In genomic region chr11:82959613-82960012, GRCm38 (mm10) we compare ENCODE assay signal across 8 mouse cellular contexts. TPM values are rescaled to one million over a fixed set of nuclear protein-coding genes. Genes with fewer than 3 reads are reported as not detected.
DNase-seq lines count a peak whose midpoint lies in the region; ATAC-seq and TF ChIP-seq lines count a peak whose summit lies in the region.

No protein-coding gene starts in this region.

- H3K4me3 ChIP-seq in CH12.LX (replicated peaks in 1 of 3; ENCODE audit: low read depth in 2 of 3, low read length in 2 of 3, poor library complexity in 1 of 3): no peak overlapping the region
- no peak overlapping the region for H3K4me3 ChIP-seq in embryonic facial prominence, embryonic 14.5 days (ENCODE audit: low read depth, low read length)
- H3K4me3 ChIP-seq in lung, adult 2 months (replicated peaks; ENCODE audit: extremely low read depth, low read depth, low read length): no peak overlapping the region
- H3K4me3 ChIP-seq in forebrain, embryonic 10.5 days: no peak overlapping the region

- peak; percentile 78 to 83; a peak in 3 of 4 replicates for TF ChIP-seq CTCF in CH12.LX (conservative IDR thresholded peaks at IDR 0.05 in 1 of 2, IDR thresholded peaks at IDR 0.05 in 1 of 2; ENCODE audit: low read depth in 2 of 2, low read length in 2 of 2)
- TF ChIP-seq CTCF in lung, adult 2 months (IDR thresholded peaks at IDR 0.05; ENCODE audit: insufficient read depth, low read length): peak; percentile 30; the same call in 1 of the 2 replicates

- in situ Hi-C loops in CH12.LX (cut with MboI; ENCODE audit: low pct_ligation_motif_present, low pct_unique_long_range_greater_than_20kb, low sequenced_read_pairs): no loop called here

- peak; percentile 67 for TF ChIP-seq RAD21 in CH12.LX (IDR thresholded peaks at IDR 0.05; ENCODE audit: low read depth, low read length)

- no peak for TF ChIP-seq EP300 in CH12.LX (IDR thresholded peaks at IDR 0.05; ENCODE audit: low read length)

- no peak overlapping the region for H3K4me2 ChIP-seq in CH12.LX (ENCODE audit: insufficient read depth, low read depth, poor library complexity, severe bottlenecking)
- H3K4me2 ChIP-seq in embryonic facial prominence, embryonic 14.5 days (ENCODE audit: low read depth, low read length): no peak overlapping the region

- no peaks in the 10 kb centered on the region for H3K36me3 ChIP-seq in CH12.LX (replicated peaks in 1 of 2; ENCODE audit: control insufficient read depth in 1 of 2, insufficient read depth in 1 of 2, low read length in 1 of 2)
- no peaks in the 10 kb centered on the region for H3K36me3 ChIP-seq in embryonic facial prominence, embryonic 14.5 days (ENCODE audit: control insufficient read depth, insufficient read depth, low read length)
- H3K36me3 ChIP-seq in forebrain, embryonic 10.5 days (replicated peaks): no peaks in the 10 kb centered on the region

- H3K27ac ChIP-seq in CH12.LX (ENCODE audit: insufficient read depth, low read depth): no peak overlapping the region
- no peak overlapping the region for H3K27ac ChIP-seq in embryonic facial prominence, embryonic 14.5 days (replicated peaks; ENCODE audit: low read depth, low read length)
- H3K27ac ChIP-seq in forebrain, embryonic 10.5 days: no peak overlapping the region

- no peaks in the 10 kb centered on the region for H3K9me3 ChIP-seq in CH12.LX (replicated peaks; ENCODE audit: low read length)
- no peaks in the 10 kb centered on the region for H3K9me3 ChIP-seq in embryonic facial prominence, embryonic 14.5 days (ENCODE audit: control insufficient read depth, low read length)
- H3K9me3 ChIP-seq in forebrain, embryonic 10.5 days: no peaks in the 10 kb centered on the region

- no peaks in the 10 kb centered on the region for H3K79me2 ChIP-seq in CH12.LX (replicated peaks; ENCODE audit: control insufficient read depth, extremely low read depth, insufficient read depth, poor library complexity, severe bottlenecking)

- peaks cover 9 to 22% of the 10 kb centered on the region in 2 experiments for H3K4me1 ChIP-seq in CH12.LX (ENCODE audit: control insufficient read depth in 1 of 2, insufficient read depth in 2 of 2)
- no peaks in the 10 kb centered on the region for H3K4me1 ChIP-seq in embryonic facial prominence, embryonic 14.5 days (ENCODE audit: control insufficient read depth, insufficient read depth, low read length)
- peaks cover 3% of the 10 kb centered on the region; the same call in 1 of the 2 replicates for H3K4me1 ChIP-seq in lung, adult 2 months (ENCODE audit: control insufficient read depth, insufficient read depth, low read length)
- H3K4me1 ChIP-seq in forebrain, embryonic 10.5 days: no peaks in the 10 kb centered on the region

- peaks cover 12% of the 10 kb centered on the region for H3K27me3 ChIP-seq in CH12.LX (replicated peaks)
- no peaks in the 10 kb centered on the region; the same call in none of the 2 replicates for H3K27me3 ChIP-seq in embryonic facial prominence, embryonic 14.5 days (replicated peaks; ENCODE audit: control insufficient read depth, insufficient read depth, low read length)
- peaks cover 3% of the 10 kb centered on the region; the same call in 1 of the 2 replicates for H3K27me3 ChIP-seq in forebrain, embryonic 10.5 days (ENCODE audit: poor library complexity, severe bottlenecking)

- dilution Hi-C loops in CH12.LX (cut with MboI; ENCODE audit: extremely low pct_ligation_motif_present, extremely low pct_unique_long_range_greater_than_20kb, low sequenced_read_pairs): no loop called here

- H3K9ac ChIP-seq in CH12.LX (ENCODE audit: insufficient read depth, low read depth): no peak overlapping the region
- no peak overlapping the region for H3K9ac ChIP-seq in embryonic facial prominence, embryonic 14.5 days (ENCODE audit: low read depth, low read length)

- 21% methylated on average over 4 of the region's 4 CpGs for WGBS in embryonic facial prominence, embryonic 14.5 days
- WGBS in lung, adult 2 months: 16% methylated on average over 4 of the region's 4 CpGs
- WGBS in forebrain, embryonic 10.5 days: 20% methylated on average over 4 of the region's 4 CpGs

- TF ChIP-seq POLR2A in CH12.LX (IDR thresholded peaks at IDR 0.05; ENCODE audit: low read depth, low read length): no peak
- no peak for TF ChIP-seq POLR2A in lung, adult 2 months (IDR thresholded peaks at IDR 0.05; ENCODE audit: borderline replicate concordance, extremely low read depth, low read depth, low read length)

- ATAC-seq in embryonic facial prominence, embryonic 14.5 days (ENCODE audit: low read depth): no peak

- peak; percentile 25 to 33 for DNase-seq in left cerebral cortex, postnatal 14 days (ENCODE audit: low spot score in 2 of 2)
- DNase-seq in left cerebral cortex, postnatal 10 days (ENCODE audit: extremely low spot score in 1 of 2, low spot score in 2 of 2): no peak
- DNase-seq in CH12.LX (ENCODE audit: extremely low read depth) (peak; percentile 66), NIH3T3 (ENCODE audit: low read depth) (peak; percentile 73)
- peak; percentile 23 for DNase-seq in embryonic facial prominence, embryonic 14.5 days (ENCODE audit: low spot score)
- DNase-seq in lung, adult 2 months: no peak
- no peak for DNase-seq in forebrain, embryonic 10.5 days (ENCODE audit: extremely low spot score, low spot score)
- no peak for DNase-seq in neural tube, embryonic 10.5 days (ENCODE audit: extremely low spot score, low spot score)

- intact Hi-C loops in left cerebral cortex, postnatal 14 days (cut with DNase I): no loop called here
- intact Hi-C loops in left cerebral cortex, postnatal 10 days (cut with DNase I): loop anchor here (5.0 kb wide), 1 partner anchor 42 kb away; no protein-coding TSS in a partner anchor

TF ChIP-seq in CH12.LX, 34 proteins besides CTCF, POLR2A, EP300 and RAD21 (continues in another document):
- TF ChIP-seq SIN3A (IDR thresholded peaks at IDR 0.05; ENCODE audit: low read length) (0 out of 2 replicates have a peak, but pooled peaks have one; percentile 39), TCF12 (IDR thresholded peaks at IDR 0.05; ENCODE audit: low read depth, low read length) (0 out of 2 replicates have a peak, but pooled peaks have one; percentile 18), UBTF (IDR thresholded peaks at IDR 0.05; ENCODE audit: low read depth, low read length) (no peak), BHLHE40 (IDR thresholded peaks at IDR 0.05; ENCODE audit: low read depth, low read length) (peak; percentile 67), PAX5 (IDR thresholded peaks at IDR 0.05; ENCODE audit: low read length) (no peak), NELFE (IDR thresholded peaks at IDR 0.05; ENCODE audit: low read depth, low read length) (no peak), JUN (IDR thresholded peaks at IDR 0.05; ENCODE audit: insufficient read depth, low read depth, low read length) (no peak), HCFC1 (IDR thresholded peaks at IDR 0.05; ENCODE audit: low read depth, low read length) (no peak), MAX (IDR thresholded peaks at IDR 0.05; ENCODE audit: low read length) (no peak), ZMIZ1 (IDR thresholded peaks at IDR 0.05; ENCODE audit: low read depth, low read length) (no peak), SMC3 (IDR thresholded peaks at IDR 0.05; ENCODE audit: low read depth, low read length) (peak; percentile 82), POLR2AphosphoS2 (IDR thresholded peaks at IDR 0.05; ENCODE audit: low read depth, low read length) (no peak), ZC3H11A (IDR thresholded peaks at IDR 0.05; ENCODE audit: low read depth, low read length) (0 out of 2 replicates have a peak, but pooled peaks have one; percentile 40), NRF1 (IDR thresholded peaks at IDR 0.05; ENCODE audit: low read depth, low read length) (no peak), MYC (IDR thresholded peaks at IDR 0.05; ENCODE audit: low read depth, low read length) (0 out of 2 replicates have a peak, but pooled peaks have one; percentile 17)

RNA-seq across cellular contexts. Expression of gene Slfn5, which starts 8.5 kb away (rescaled TPM):
- total RNA-seq in left cerebral cortex, postnatal 14 days (2021): 1 to 10 TPM; 4.0 to 5.0 TPM
- 1 to 10 TPM; 3.9 to 4.3 TPM for total RNA-seq in left cerebral cortex, postnatal 10 days (2021)
- total RNA-seq in CH12.LX (2012; rRNA removed) (0.17 and 0.67 TPM in 2 replicates), CH12.LX (2014; rRNA removed) (0.04 and 0.07 TPM in 2 replicates)
- polyA plus RNA-seq in CH12.LX (2012; ENCODE audit: insufficient read length, low read depth): 0.07 and 0.11 TPM in 2 replicates
- 2.4 and 3.9 TPM in 2 replicates for polyA plus RNA-seq in embryonic facial prominence, embryonic 14.5 days (2014; fragmentation: Nextera tagmentation; extraction: Ambion mirVana)
- polyA plus RNA-seq in lung, adult 2 months (2012; rRNA removed): 14.3 and 25.1 TPM in 2 replicates
- 0.31 and 0.38 TPM in 2 replicates for polyA plus RNA-seq in forebrain, embryonic 10.5 days (2016; fragmentation: Nextera tagmentation; extraction: Ambion mirVana)

RNA-seq across cellular contexts. Expression of gene Slfn9, which starts 32.0 kb away (rescaled TPM):
- total RNA-seq in left cerebral cortex, postnatal 14 days (2021): under 1 TPM; 0.42 to 0.63 TPM
- under 1 TPM; 0.47 to 0.60 TPM for total RNA-seq in left cerebral cortex, postnatal 10 days (2021)
- total RNA-seq in CH12.LX (2012; rRNA removed): 6.7 and 8.5 TPM in 2 replicates
- 6.3 and 6.4 TPM in 2 replicates for total RNA-seq in CH12.LX (2014; rRNA removed)
- polyA plus RNA-seq in CH12.LX (2012; ENCODE audit: insufficient read length, low read depth): 11.5 and 12.4 TPM in 2 replicates
- polyA plus RNA-seq in embryonic facial prominence, embryonic 14.5 days (2014; fragmentation: Nextera tagmentation; extraction: Ambion mirVana): 16.6 and 17.1 TPM in 2 replicates
- 0.32 and 0.75 TPM in 2 replicates for polyA plus RNA-seq in lung, adult 2 months (2012; rRNA removed)
- polyA plus RNA-seq in forebrain, embryonic 10.5 days (2016; fragmentation: Nextera tagmentation; extraction: Ambion mirVana): 9.4 and 10.3 TPM in 2 replicates

RNA-seq across cellular contexts. Expression of gene Unc45b, which starts 49.3 kb away (rescaled TPM):
- 1 to 10 TPM; 2.9 to 4.3 TPM for total RNA-seq in left cerebral cortex, postnatal 14 days (2021)
- 1 to 10 TPM; 3.3 to 5.1 TPM for total RNA-seq in left cerebral cortex, postnatal 10 days (2021)
- 0.08 TPM in 1 of 2 replicates, not detected in the other for total RNA-seq in CH12.LX (2012; rRNA removed)
- 0.08 TPM in 1 of 2 replicates, not detected in the other for total RNA-seq in CH12.LX (2014; rRNA removed)
- 0.19 and 0.26 TPM in 2 replicates for polyA plus RNA-seq in CH12.LX (2012; ENCODE audit: insufficient read length, low read depth)
- polyA plus RNA-seq in embryonic facial prominence, embryonic 14.5 days (2014; fragmentation: Nextera tagmentation; extraction: Ambion mirVana): 37.1 and 44.5 TPM in 2 replicates
- 19.0 and 20.0 TPM in 2 replicates for polyA plus RNA-seq in lung, adult 2 months (2012; rRNA removed)
- polyA plus RNA-seq in forebrain, embryonic 10.5 days (2016; fragmentation: Nextera tagmentation; extraction: Ambion mirVana): 0.23 and 0.31 TPM in 2 replicates

RNA-seq across cellular contexts. Expression of gene Nle1, which starts 51.4 kb away (rescaled TPM):
- 10 to 100 TPM; 31.2 to 35.6 TPM for total RNA-seq in left cerebral cortex, postnatal 14 days (2021)
- 10 to 100 TPM; 37.1 to 41.2 TPM for total RNA-seq in left cerebral cortex, postnatal 10 days (2021)
- 69.1 and 80.0 TPM in 2 replicates for total RNA-seq in CH12.LX (2012; rRNA removed)
- total RNA-seq in CH12.LX (2014; rRNA removed): 54.4 and 54.9 TPM in 2 replicates
- 107 and 135 TPM in 2 replicates for polyA plus RNA-seq in CH12.LX (2012; ENCODE audit: insufficient read length, low read depth)
- 24.3 and 30.7 TPM in 2 replicates for polyA plus RNA-seq in embryonic facial prominence, embryonic 14.5 days (2014; fragmentation: Nextera tagmentation; extraction: Ambion mirVana)
- polyA plus RNA-seq in lung, adult 2 months (2012; rRNA removed): 28.2 and 29.1 TPM in 2 replicates
- 49.8 and 52.1 TPM in 2 replicates for polyA plus RNA-seq in forebrain, embryonic 10.5 days (2016; fragmentation: Nextera tagmentation; extraction: Ambion mirVana)

Comparison
In these comparisons a context has a peak if more than half of its experiments do, and no peak if none do; other contexts are left out.
1. DNase-seq: peak in left cerebral cortex, postnatal 14 days (2 of 2), CH12.LX (single experiment), NIH3T3 (single experiment) and embryonic facial prominence, embryonic 14.5 days (single experiment); none in left cerebral cortex, postnatal 10 days (0 of 2), lung, adult 2 months (single experiment), forebrain, embryonic 10.5 days (single experiment) and neural tube, embryonic 10.5 days (single experiment).
2. RNA of gene Unc45b, which starts 49.3 kb away (polyA plus RNA-seq): 37.1 to 44.5 TPM in embryonic facial prominence, embryonic 14.5 days and 19.0 to 20.0 TPM in lung, adult 2 months; 0.23 to 0.31 TPM in forebrain, embryonic 10.5 days and 0.19 to 0.26 TPM in CH12.LX; every median in the first group is over 10 times any median in the second.